Mouse (Mus musculus): ENCODE results near the gene Ccl27a.

- TF ChIP-seq EP300 (optimal IDR thresholded peaks at IDR 0.05), result no peak
- TF ChIP-seq CTCF (IDR thresholded peaks at IDR 0.05; ENCODE audit: low read depth), result no peak
These were observed 47.0 kb downstream of the Ccl27a start for GRCm38 (mm10) chr4:41726826-41727621.

Measured in stomach, postnatal 0 days (tissue).